Mouse (Mus musculus) hindbrain, embryonic 11.5 days (tissue): Measurements from ENCODE around the gene Garem2. TPM values are rescaled to one million over a fixed set of nuclear protein-coding genes. Genes with fewer than 3 reads are reported as not detected.

Source experiments
- ATAC-seq: fragments of 200-750 bp; cut with Nextera tagmentation; 2 replicates; pipeline ENCODE4 v1.8.0; 2017; ENCODE audit warnings: mild to moderate bottlenecking, moderate TSS enrichment, moderate library complexity; ENCODE audit not compliant: low FRiP score
- DNase-seq: peaks from one replicate; pipeline ENCODE4 v3.0.0-alpha.2; 2015; ENCODE audit warnings: low spot score
- H3K27ac ChIP-seq: fragments of 300-500 bp; sonication (generic); 2 replicates; pipeline ENCODE4 v1.5.1; 2014; ENCODE audit warnings: mild to moderate bottlenecking, low read depth, low read length
- H3K27me3 ChIP-seq: fragments of 300-500 bp; sonication (generic); 2 replicates; pipeline ENCODE4 v1.6.1; 2014; ENCODE audit warnings: mild to moderate bottlenecking, low read length, moderate library complexity, mixed read lengths; ENCODE audit not compliant: control insufficient read depth, insufficient read depth
- H3K36me3 ChIP-seq: fragments of 300-500 bp; sonication (generic); 2 replicates; pipeline ENCODE4 v1.6.1; 2014; ENCODE audit warnings: mild to moderate bottlenecking, low read length, moderate library complexity, mixed read lengths; ENCODE audit not compliant: control insufficient read depth, insufficient read depth
- H3K4me1 ChIP-seq: fragments of 300-500 bp; sonication (generic); replicated peaks from 2 replicates; pipeline ENCODE4 v1.6.1; 2014; ENCODE audit warnings: low read length, mixed read lengths; ENCODE audit not compliant: control insufficient read depth, insufficient read depth
- H3K4me2 ChIP-seq: fragments of 300-500 bp; sonication (generic); replicated peaks from 2 replicates; pipeline ENCODE4 v1.6.1; 2014; ENCODE audit warnings: mild to moderate bottlenecking, low read depth, low read length
- H3K4me3 ChIP-seq: fragments of 300-500 bp; sonication (generic); 2 replicates; pipeline ENCODE4 v1.5.1; 2014; ENCODE audit warnings: low read depth, low read length
- H3K9ac ChIP-seq: fragments of 300-500 bp; sonication (generic); 2 replicates; pipeline ENCODE4 v1.6.1; 2014; ENCODE audit warnings: low read depth, low read length
- H3K9me3 ChIP-seq: fragments of 300-500 bp; sonication (generic); 2 replicates; pipeline ENCODE4 v1.6.1; 2016; ENCODE audit warnings: low read length; ENCODE audit not compliant: control insufficient read depth
- WGBS: fragments of 180-500 bp; shearing (Covaris S2); extraction: QIAGEN DNeasy Blood & Tissue Kit; methylation state at CpG from one replicate; pipeline ENCODE4 v1.1.7; 2014; 5-methylcytosine and 5-hydroxymethylcytosine counted together
- polyA plus RNA-seq: library from polyadenylated mRNA; unstranded; fragments of >200 nt; fragmentation: Nextera tagmentation; extraction: Ambion mirVana; gene quantifications from 2 replicates; pipeline ENCODE4 v1.2.1, GENCODE M21; 2014

The Garem2 gene
- polyA plus RNA-seq, 1 experiment from 2014 or later: 18.2 TPM

- H3K27ac ChIP-seq: no peak overlapping the region
- no peaks in the 10 kb centered on the region for H3K9me3 ChIP-seq
- H3K27me3 ChIP-seq: no peaks in the 10 kb centered on the region
- H3K9ac ChIP-seq: no peak overlapping the region
- H3K36me3 ChIP-seq: no peaks in the 10 kb centered on the region
- no peak overlapping the region for H3K4me2 ChIP-seq
- no peaks in the 10 kb centered on the region for H3K4me1 ChIP-seq
- no peak overlapping the region for H3K4me3 ChIP-seq
- DNase-seq (no peak), ATAC-seq (no peak)
- 92% methylated on average over 5 of the region's 5 CpGs for WGBS
Observed at GRCm38 (mm10) chr5:30165234-30165946, 60.4 kb downstream of the Garem2 start.

Other genes with a start within 250 kb of the Garem2 start
- gene Il6, start 92.0 kb upstream of the Garem2 start, polyA plus RNA-seq: not detected in 2 replicates
- 229 and 235 TPM in 2 replicates for gene Tyms, start 31.5 kb upstream of the Garem2 start, polyA plus RNA-seq
- gene 3110082J24Rik, start 925 bp downstream of the Garem2 start, polyA plus RNA-seq: 6.3 and 6.5 TPM in 2 replicates
- 59.4 and 81.2 TPM in 2 replicates for gene Hadha, start 50.0 kb downstream of the Garem2 start, polyA plus RNA-seq
- 99.9 and 106 TPM in 2 replicates for gene Hadhb, start 50.1 kb downstream of the Garem2 start, polyA plus RNA-seq
- not detected in 2 replicates for gene Adgrf3, start 100.6 kb downstream of the Garem2 start, polyA plus RNA-seq
- 24.0 and 25.4 TPM in 2 replicates for gene Selenoi, start 127.4 kb downstream of the Garem2 start, polyA plus RNA-seq
- gene Drc1, start 176.2 kb downstream of the Garem2 start, polyA plus RNA-seq: 1.4 and 2.9 TPM in 2 replicates